Comparison of ENCODE assay signal across 16 mouse cellular contexts in genomic region chr6:88548405-88549049, GRCm38 (mm10). TPM values are rescaled to one million over a fixed set of nuclear protein-coding genes. Genes with fewer than 3 reads are reported as not detected.
DNase-seq lines count a peak whose midpoint lies in the region; ATAC-seq and TF ChIP-seq lines count a peak whose summit lies in the region.
"Had no signal": no experiment of that assay in that cellular context is flagged by ENCODE, and none has a peak within 500 bp of the region (broad histone marks: within the 10 kb centered on the region; RNA-seq: fewer than 3 reads in every experiment).

No protein-coding gene starts in this region.

- H3K4me1 ChIP-seq in limb, embryonic 13.5 days: no peaks in the 10 kb centered on the region
- H3K4me1 ChIP-seq in limb, embryonic 10.5 days: no peaks in the 10 kb centered on the region
- H3K4me1 ChIP-seq in G1E (ENCODE audit: insufficient read depth, low read depth, low read length): peaks cover 53% of the 10 kb centered on the region
- H3K4me1 ChIP-seq in liver, embryonic 15.5 days (replicated peaks): peaks cover 36% of the 10 kb centered on the region
- H3K4me1 ChIP-seq: embryonic facial prominence, embryonic 12.5 days had no signal

- H3K36me3 ChIP-seq in limb, embryonic 13.5 days: no peaks in the 10 kb centered on the region
- H3K36me3 ChIP-seq in limb, embryonic 10.5 days: no peaks in the 10 kb centered on the region
- no peaks in the 10 kb centered on the region for H3K36me3 ChIP-seq in G1E (replicated peaks)
- H3K36me3 ChIP-seq in liver, embryonic 15.5 days (replicated peaks): no peaks in the 10 kb centered on the region
- H3K36me3 ChIP-seq: embryonic facial prominence, embryonic 12.5 days; neural tube, embryonic 15.5 days had no signal

- peak overlapping the region; percentile 15; the same call in 1 of the 2 replicates for H3K9ac ChIP-seq in limb, embryonic 13.5 days
- H3K9ac ChIP-seq in liver, embryonic 15.5 days: no peak overlapping the region
- H3K9ac ChIP-seq: embryonic facial prominence, embryonic 12.5 days; forebrain, embryonic 13.5 days; neural tube, embryonic 15.5 days had no signal

- no peak overlapping the region for H3K4me3 ChIP-seq in limb, embryonic 13.5 days
- H3K4me3 ChIP-seq in limb, embryonic 10.5 days: no peak overlapping the region
- H3K4me3 ChIP-seq in G1E (ENCODE audit: low read depth, low read length): peak overlapping the region; percentile 58; the same call in 1 of the 2 replicates
- H3K4me3 ChIP-seq in liver, embryonic 15.5 days (replicated peaks): no peak overlapping the region
- H3K4me3 ChIP-seq: embryonic facial prominence, embryonic 12.5 days; erythroblast, embryonic 14.5 days; forebrain, embryonic 13.5 days; gastrocnemius, adult 2 months; left cerebral cortex, adult 2 months; neural tube, embryonic 15.5 days had no signal

- no peak for DNase-seq in limb, embryonic 10.5 days (ENCODE audit: low spot score)
- DNase-seq in G1E (ENCODE audit: low spot score): peak; percentile 23
- peak; percentile 42 for DNase-seq in c-Kit-positive CD71-positive TER-119-positive erythroid progenitor cells, embryonic 14.5 days (ENCODE audit: low spot score)
- DNase-seq in neural tube, embryonic 10.5 days (ENCODE audit: extremely low spot score, low spot score): no peak
- DNase-seq in yolk sac, embryonic 10.5 days (ENCODE audit: low spot score): no peak

- no peak for ATAC-seq in limb, embryonic 13.5 days (ENCODE audit: low FRiP score, low read depth)
- ATAC-seq in G1E (ENCODE audit: extremely low read depth, insufficient number of reproducible peaks, low FRiP score, poor library complexity, severe bottlenecking): peak; percentile 38; the same call in 1 of the 2 replicates
- peak; percentile 70 for ATAC-seq in liver, embryonic 15.5 days (ENCODE audit: insufficient read depth)
- no peak for ATAC-seq in inflammation-experienced regulatory T-cells, adult 6 months

- 79% methylated on average over 10 of the region's 10 CpGs for WGBS in limb, embryonic 13.5 days
- 85% methylated on average over 10 of the region's 10 CpGs for WGBS in limb, embryonic 10.5 days
- 46% methylated on average over 10 of the region's 10 CpGs for WGBS in liver, embryonic 15.5 days (ENCODE audit: insufficient replicate concordance)

- peaks cover 44% of the 10 kb centered on the region for H3K27me3 ChIP-seq in limb, embryonic 13.5 days
- peaks cover 36% of the 10 kb centered on the region for H3K27me3 ChIP-seq in limb, embryonic 10.5 days (ENCODE audit: low read depth, poor library complexity, severe bottlenecking)
- peaks cover 24% of the 10 kb centered on the region for H3K27me3 ChIP-seq in G1E (ENCODE audit: insufficient read depth, low read length)
- H3K27me3 ChIP-seq in liver, embryonic 15.5 days: peaks cover 27% of the 10 kb centered on the region

- TF ChIP-seq CTCF in G1E (IDR thresholded peaks at IDR 0.05; ENCODE audit: low read depth, low read length): no peak

- H3K27ac ChIP-seq in limb, embryonic 13.5 days: no peak overlapping the region
- H3K27ac ChIP-seq in limb, embryonic 10.5 days: no peak overlapping the region
- H3K27ac ChIP-seq in liver, embryonic 15.5 days (replicated peaks): no peak overlapping the region
- H3K27ac ChIP-seq: embryonic facial prominence, embryonic 12.5 days; forebrain, embryonic 13.5 days; gastrocnemius, adult 2 months; left cerebral cortex, adult 2 months; neural tube, embryonic 15.5 days had no signal

- H3K9me3 ChIP-seq in limb, embryonic 13.5 days: no peaks in the 10 kb centered on the region
- no peaks in the 10 kb centered on the region for H3K9me3 ChIP-seq in limb, embryonic 10.5 days (replicated peaks)
- H3K9me3 ChIP-seq in G1E (replicated peaks): no peaks in the 10 kb centered on the region
- H3K9me3 ChIP-seq in liver, embryonic 15.5 days (replicated peaks): no peaks in the 10 kb centered on the region
- H3K9me3 ChIP-seq: embryonic facial prominence, embryonic 12.5 days; forebrain, embryonic 13.5 days; neural tube, embryonic 15.5 days had no signal

- no peak overlapping the region for H3K4me2 ChIP-seq in limb, embryonic 13.5 days (replicated peaks)
- H3K4me2 ChIP-seq in liver, embryonic 15.5 days: peak overlapping the region; percentile 18
- H3K4me2 ChIP-seq: embryonic facial prominence, embryonic 12.5 days; forebrain, embryonic 13.5 days; heart, embryonic 11.5 days; midbrain, embryonic 11.5 days; neural tube, embryonic 15.5 days had no signal

RNA-seq across cellular contexts. Expression of gene Sec61a1, which starts 29.8 kb away (rescaled TPM):
- polyA plus RNA-seq in limb, embryonic 13.5 days (2015; fragmentation: Nextera tagmentation; extraction: Ambion mirVana): 264 and 283 TPM in 2 replicates
- polyA plus RNA-seq in limb, embryonic 10.5 days (2016; fragmentation: Nextera tagmentation; extraction: Ambion mirVana): 231 and 238 TPM in 2 replicates
- total RNA-seq in G1E (2014; fragmentation: Nextera tagmentation): 182 and 243 TPM in 2 replicates
- 86.0 and 93.2 TPM in 2 replicates for total RNA-seq in G1E (2017)
- 62.3 and 76.1 TPM in 2 replicates for polyA plus RNA-seq in G1E (2012)
- polyA plus RNA-seq in liver, embryonic 15.5 days (2015; fragmentation: Nextera tagmentation; extraction: Ambion mirVana): 123 and 141 TPM in 2 replicates
- polyA plus RNA-seq in inflammation-experienced regulatory T-cells, adult 6 months (2017; shearing (Covaris generic)): 100 to 1,000 TPM; 183 to 218 (median 188) TPM

Comparison
In these comparisons a context has a peak if more than half of its experiments do, and no peak if none do; other contexts are left out.
1. ATAC-seq: peak in G1E (single experiment) and liver, embryonic 15.5 days (single experiment); none in limb, embryonic 13.5 days (single experiment) and inflammation-experienced regulatory T-cells, adult 6 months (single experiment).
2. DNase-seq: peak in G1E (single experiment) and c-Kit-positive CD71-positive TER-119-positive erythroid progenitor cells, embryonic 14.5 days (single experiment); none in limb, embryonic 10.5 days (single experiment), neural tube, embryonic 10.5 days (single experiment) and yolk sac, embryonic 10.5 days (single experiment).